Mouse (Mus musculus) cerebellum, postnatal 36 days (tissue): ENCODE results near the gene Gramd1b.

Experiments
- DNase-seq, 2 experiments: peaks; one replicate each; pipeline ENCODE4 v3.0.0; 2021 to 2022; ENCODE audit warnings: mixed read lengths in 2 of 2

The Gramd1b gene

DNA sequence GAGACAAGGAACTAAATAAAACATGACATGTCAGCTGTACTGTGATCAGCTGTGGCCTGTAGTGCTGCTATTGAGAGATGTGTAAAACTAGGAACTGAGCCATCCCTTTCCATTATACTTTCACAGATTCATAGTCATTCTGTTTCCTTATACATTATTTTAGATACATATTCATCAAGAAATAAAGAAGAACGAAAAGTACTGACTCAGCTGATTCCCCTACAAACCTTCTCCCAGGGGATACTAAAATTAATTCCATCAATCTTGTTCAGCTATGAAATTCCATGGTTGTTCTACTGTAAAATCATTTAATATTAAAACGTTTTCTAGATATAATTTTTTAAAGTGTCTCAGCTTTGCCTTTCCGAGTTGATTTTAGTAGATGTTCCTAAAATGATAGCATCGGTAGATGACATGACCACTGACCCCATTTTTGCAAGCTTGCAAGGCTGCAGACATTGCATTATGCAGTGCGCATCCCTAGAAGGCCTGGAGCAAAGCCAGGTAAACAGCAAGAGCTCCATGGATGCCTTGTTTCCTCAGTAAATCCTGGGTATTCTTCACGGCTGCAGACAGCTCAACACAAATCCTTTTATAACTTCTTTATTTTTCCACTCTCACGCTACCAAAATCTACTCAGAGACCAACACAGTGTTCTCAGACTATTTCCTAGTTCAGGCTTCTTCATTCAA, 285.1 kb downstream of the Gramd1b start:
- peak; percentile 14 to 20 for DNase-seq

- DNase-seq: no peak
These were observed 285.7 kb downstream of the Gramd1b start for GRCm38 (mm10) chr9:40245466-40245865.
